Mouse (Mus musculus) adrenal gland, adult 2 months (tissue): Measurements from ENCODE around the gene Olfr194. TPM values are rescaled to one million over a fixed set of nuclear protein-coding genes. Genes with fewer than 3 reads are reported as not detected.
A peak's percentile ranks its signal among the peaks of the same experiment; 100 is the strongest.
"Not testable (repeated sequence)": the region's sequence is repeated elsewhere in the genome, so short reads cannot be mapped to it uniquely, and the experiment has no call there.

Experiments
- DNase-seq: peaks from one replicate; pipeline ENCODE4 v3.0.0; 2021
- long read RNA-seq: library from polyadenylated mRNA; stranded (forward); transcript quantifications from one replicate; pipeline ENCODE4 v2.0.0, GENCODE M21; 2021
- polyA plus RNA-seq: library from polyadenylated mRNA; depleted of rRNA; stranded (reverse); fragments of >200 nt; gene quantifications from 2 replicates; pipeline ENCODE4 v1.2.3, GENCODE M21; 2012; rRNA removed
- total RNA-seq, 2 experiments: library from RNA; stranded (reverse); gene quantifications; 2 replicates each; pipeline ENCODE4 v1.2.3; 2021

Gene Olfr194
- total RNA-seq (not detected), polyA plus RNA-seq (not detected in 2 replicates)
- long read RNA-seq: 0 reads

GRCm38 (mm10) chr16:59120969-59121368 is at the start of gene Olfr194:
Gene Olfr194, minus strand, starts transcription at chr16:59121069.
- no peak for DNase-seq

GRCm38 (mm10) chr16:59170354-59170753 is 49.5 kb upstream of the Olfr194 start, which contains the start of gene Olfr196:
Gene Olfr196, minus strand, starts transcription at chr16:59170454.
- no peak for DNase-seq

GRCm38 (mm10) chr16:59151996-59152395 is 31.1 kb upstream of the Olfr194 start:
- DNase-seq: peak; percentile 53

GRCm38 (mm10) chr16:59146746-59147145 is 25.9 kb upstream of the Olfr194 start, which contains the start of gene Olfr195:
Gene Olfr195, plus strand, starts transcription at chr16:59147046.
- DNase-seq: no peak

GRCm38 (mm10) chr16:59141105-59141504 is 20.2 kb upstream of the Olfr194 start:
- no peak for DNase-seq

- DNase-seq: no peak
Observed at GRCm38 (mm10) chr16:59130740-59131139, 9.9 kb upstream of the Olfr194 start.

GRCm38 (mm10) chr16:59111781-59112180 is 9.1 kb downstream of the Olfr194 start, which contains the start of gene Olfr193:
Gene Olfr193, minus strand, starts transcription at chr16:59111881.
- no peak for DNase-seq

- DNase-seq: peak; percentile 19
Observed at GRCm38 (mm10) chr16:59108522-59108921, 12.3 kb downstream of the Olfr194 start.

- no peak for DNase-seq
Observed at GRCm38 (mm10) chr16:59105312-59105711, 15.6 kb downstream of the Olfr194 start.

- DNase-seq: not testable (repeated sequence)
Observed at GRCm38 (mm10) chr16:59089722-59090121, 31.1 kb downstream of the Olfr194 start, which contains the start of gene Olfr191. Gene Olfr191, minus strand, starts transcription at chr16:59089822.

GRCm38 (mm10) chr16:59081113-59081512 is 39.8 kb downstream of the Olfr194 start:
- DNase-seq: not testable (repeated sequence)

GRCm38 (mm10) chr16:59077905-59078304 is 43.0 kb downstream of the Olfr194 start, which contains the start of gene Olfr190:
Gene Olfr190, minus strand, starts transcription at chr16:59078005.
- DNase-seq: no peak

- no peak for DNase-seq
Observed at GRCm38 (mm10) chr16:59073520-59073919, 47.3 kb downstream of the Olfr194 start.

- DNase-seq: no peak
Observed at GRCm38 (mm10) chr16:59071755-59072154, 49.1 kb downstream of the Olfr194 start.

Other genes starting within 250 kb of the Olfr194 start
- gene Olfr177, start 246.3 kb downstream of the Olfr194 start, total RNA-seq: not detected
- not detected in 2 replicates for gene Olfr177, start 246.3 kb downstream of the Olfr194 start, polyA plus RNA-seq
- gene Olfr178, start 229.0 kb downstream of the Olfr194 start, total RNA-seq: not detected
- not detected in 2 replicates for gene Olfr178, start 229.0 kb downstream of the Olfr194 start, polyA plus RNA-seq
- gene Olfr181, start 192.3 kb downstream of the Olfr194 start, total RNA-seq: not detected
- gene Olfr181, start 192.3 kb downstream of the Olfr194 start, polyA plus RNA-seq: not detected in 2 replicates
- gene Olfr180, start 191.7 kb downstream of the Olfr194 start, total RNA-seq: not detected
- gene Olfr180, start 191.7 kb downstream of the Olfr194 start, polyA plus RNA-seq: not detected in 2 replicates
- not detected for gene Olfr183, start 125.7 kb downstream of the Olfr194 start, total RNA-seq
- not detected in 2 replicates for gene Olfr183, start 125.7 kb downstream of the Olfr194 start, polyA plus RNA-seq
- gene Olfr186, start 90.8 kb downstream of the Olfr194 start, total RNA-seq: not detected
- not detected in 2 replicates for gene Olfr186, start 90.8 kb downstream of the Olfr194 start, polyA plus RNA-seq
- not detected for gene Olfr187, start 81.3 kb downstream of the Olfr194 start, total RNA-seq
- gene Olfr187, start 81.3 kb downstream of the Olfr194 start, polyA plus RNA-seq: not detected in 2 replicates
- gene Olfr190, start 43.1 kb downstream of the Olfr194 start, total RNA-seq: not detected
- gene Olfr190, start 43.1 kb downstream of the Olfr194 start, polyA plus RNA-seq: not detected in 2 replicates
- gene Olfr191, start 31.2 kb downstream of the Olfr194 start, total RNA-seq: not detected
- not detected in 2 replicates for gene Olfr191, start 31.2 kb downstream of the Olfr194 start, polyA plus RNA-seq
- gene Olfr193, start 9.2 kb downstream of the Olfr194 start, total RNA-seq: not detected
- not detected in 2 replicates for gene Olfr193, start 9.2 kb downstream of the Olfr194 start, polyA plus RNA-seq
- gene Olfr195, start 26.0 kb upstream of the Olfr194 start, total RNA-seq: not detected
- not detected in 2 replicates for gene Olfr195, start 26.0 kb upstream of the Olfr194 start, polyA plus RNA-seq
- gene Olfr196, start 49.4 kb upstream of the Olfr194 start, total RNA-seq: not detected
- not detected in 2 replicates for gene Olfr196, start 49.4 kb upstream of the Olfr194 start, polyA plus RNA-seq
- not detected for gene Olfr198, start 82.5 kb upstream of the Olfr194 start, total RNA-seq
- not detected in 2 replicates for gene Olfr198, start 82.5 kb upstream of the Olfr194 start, polyA plus RNA-seq
- not detected for gene Olfr199, start 98.7 kb upstream of the Olfr194 start, total RNA-seq
- gene Olfr199, start 98.7 kb upstream of the Olfr194 start, polyA plus RNA-seq: not detected in 2 replicates
- not detected for gene Olfr201, start 151.6 kb upstream of the Olfr194 start, total RNA-seq
- not detected in 2 replicates for gene Olfr201, start 151.6 kb upstream of the Olfr194 start, polyA plus RNA-seq
- not detected for gene Olfr202, start 165.7 kb upstream of the Olfr194 start, total RNA-seq
- not detected in 2 replicates for gene Olfr202, start 165.7 kb upstream of the Olfr194 start, polyA plus RNA-seq
- gene Olfr203, start 177.8 kb upstream of the Olfr194 start, total RNA-seq: not detected
- not detected in 2 replicates for gene Olfr203, start 177.8 kb upstream of the Olfr194 start, polyA plus RNA-seq
- gene Olfr204, start 197.2 kb upstream of the Olfr194 start, total RNA-seq: not detected
- gene Olfr204, start 197.2 kb upstream of the Olfr194 start, polyA plus RNA-seq: not detected in 2 replicates
- not detected for gene Olfr205, start 210.1 kb upstream of the Olfr194 start, total RNA-seq
- not detected in 2 replicates for gene Olfr205, start 210.1 kb upstream of the Olfr194 start, polyA plus RNA-seq
- not detected for gene Olfr206, start 228.2 kb upstream of the Olfr194 start, total RNA-seq
- gene Olfr206, start 228.2 kb upstream of the Olfr194 start, polyA plus RNA-seq: not detected in 2 replicates
- not detected for gene Olfr209, start 242.9 kb upstream of the Olfr194 start, total RNA-seq
- not detected in 2 replicates for gene Olfr209, start 242.9 kb upstream of the Olfr194 start, polyA plus RNA-seq